Mouse (Mus musculus) intestine, postnatal 0 days (tissue): Measurements from ENCODE around the gene Calm4. TPM values are rescaled to one million over a fixed set of nuclear protein-coding genes. Genes with fewer than 3 reads are reported as not detected.
"Not testable (repeated sequence)": the region's sequence is repeated elsewhere in the genome, so short reads cannot be mapped to it uniquely, and the experiment has no call there.

ENCODE experiments used
- ATAC-seq: fragments of 200-750 bp; cut with Nextera tagmentation; 2 replicates; pipeline ENCODE4 v1.8.0; 2017; ENCODE audit warnings: mild to moderate bottlenecking, moderate TSS enrichment, moderate library complexity
- H3K27ac ChIP-seq: fragments of 300-500 bp; sonication (generic); 2 replicates; pipeline ENCODE4 v1.5.1; 2014; ENCODE audit warnings: mild to moderate bottlenecking, low read depth, low read length, moderate library complexity
- H3K27me3 ChIP-seq: fragments of 300-500 bp; sonication (generic); replicated peaks from 2 replicates; pipeline ENCODE4 v1.6.1; 2014; ENCODE audit warnings: low read length, mixed read lengths; ENCODE audit not compliant: control insufficient read depth, insufficient read depth
- H3K36me3 ChIP-seq: fragments of 300-500 bp; sonication (generic); 2 replicates; pipeline ENCODE4 v1.6.1; 2014; ENCODE audit warnings: mild to moderate bottlenecking, moderate library complexity; ENCODE audit not compliant: control insufficient read depth, insufficient read depth
- H3K4me1 ChIP-seq: fragments of 300-500 bp; sonication (generic); replicated peaks from 2 replicates; pipeline ENCODE4 v1.6.1; 2014; ENCODE audit warnings: antibody characterized with exemption, low read length, mixed read lengths; ENCODE audit not compliant: control insufficient read depth, insufficient read depth
- H3K4me2 ChIP-seq: fragments of 300-500 bp; sonication (generic); replicated peaks from 2 replicates; pipeline ENCODE4 v1.6.1; 2014; ENCODE audit warnings: low read depth, mild to moderate bottlenecking, moderate library complexity
- H3K4me3 ChIP-seq: fragments of 300-500 bp; sonication (generic); 2 replicates; pipeline ENCODE4 v1.5.1; 2014; ENCODE audit warnings: low read depth, low read length
- H3K9ac ChIP-seq: fragments of 300-500 bp; sonication (generic); 2 replicates; pipeline ENCODE4 v1.6.1; 2014; ENCODE audit warnings: mild to moderate bottlenecking, low read depth, low read length
- H3K9me3 ChIP-seq: fragments of 300-500 bp; sonication (generic); 2 replicates; pipeline ENCODE4 v1.6.1; 2016; ENCODE audit warnings: mixed run types; ENCODE audit not compliant: control insufficient read depth
- CTCF ChIP-seq: sonication (generic); IDR thresholded peaks from 2 replicates; pipeline ENCODE4 v1.5.1; 2016; ENCODE audit warnings: low read depth, mild to moderate bottlenecking, control low read depth, antibody characterized with exemption, moderate library complexity
- WGBS: fragments of 180-500 bp; shearing (Covaris S2); extraction: QIAGEN DNeasy Blood & Tissue Kit; methylation state at CpG from one replicate; pipeline ENCODE4 v1.1.7; 2014; 5-methylcytosine and 5-hydroxymethylcytosine counted together
- polyA plus RNA-seq: library from polyadenylated mRNA; unstranded; fragments of >200 nt; fragmentation: Nextera tagmentation; extraction: Ambion mirVana; gene quantifications from 2 replicates; pipeline ENCODE4 v1.2.1, GENCODE M21; 2015

Gene Calm4
- polyA plus RNA-seq: not detected in 2 replicates

DNA sequence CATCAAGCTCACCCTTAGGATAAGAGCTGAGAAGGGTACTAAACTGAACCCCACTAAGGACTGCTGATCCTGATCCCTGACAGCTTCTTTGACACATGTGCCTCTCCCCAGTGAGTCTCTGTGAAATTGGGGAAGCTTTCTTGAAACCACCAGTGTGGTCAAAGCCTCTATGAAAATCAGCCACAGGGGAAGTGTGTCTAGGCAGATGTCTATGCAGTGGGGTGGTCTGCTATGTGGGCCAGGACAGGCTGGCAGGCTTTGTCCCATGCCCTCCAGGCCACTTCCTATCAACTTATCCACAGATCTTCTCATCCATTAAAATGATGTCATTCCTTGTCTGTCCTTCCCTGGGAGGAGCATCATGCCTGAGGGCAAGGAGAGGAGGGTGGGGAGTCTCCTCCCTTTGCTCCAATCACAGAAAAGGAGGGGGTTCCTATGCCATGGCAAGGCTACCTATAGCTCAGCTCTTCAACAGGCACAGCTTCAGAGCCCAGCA, at the start of gene Calm4:
TSS of gene Calm4 (plus strand) at position 446 of the 496 bp plus-strand sequence.
- H3K4me3 ChIP-seq, H3K4me1 ChIP-seq, H3K36me3 ChIP-seq, H3K4me2 ChIP-seq, H3K9me3 ChIP-seq, H3K27ac ChIP-seq, ATAC-seq, H3K9ac ChIP-seq, H3K27me3 ChIP-seq: not testable (repeated sequence)

- Histone ChIP-seq H3K9me3 (no peaks in the 10 kb centered on the region), H3K9ac (no peak overlapping the region), H3K27ac (peak overlapping the region; percentile 73; the same call in 1 of the 2 replicates), H3K4me3 (no peak overlapping the region), H3K4me2 (no peak overlapping the region), H3K27me3 (no peaks in the 10 kb centered on the region), H3K4me1 (peaks cover 13% of the 10 kb centered on the region), H3K36me3 (no peaks in the 10 kb centered on the region)
- ATAC-seq: no peak
- 62% methylated on average over 2 of the region's 2 CpGs for WGBS
- TF ChIP-seq CTCF: no peak
These were observed 49.0 kb upstream of the Calm4 start for GRCm38 (mm10) chr13:3788588-3788987.

GRCm38 (mm10) chr13:3789531-3789930, 48.0 kb upstream of the Calm4 start:
- no peak overlapping the region for H3K27ac ChIP-seq
- no peak for ATAC-seq
- H3K9me3 ChIP-seq: no peaks in the 10 kb centered on the region
- no peak overlapping the region for H3K9ac ChIP-seq
- H3K4me2 ChIP-seq: no peak overlapping the region
- no peaks in the 10 kb centered on the region for H3K27me3 ChIP-seq
- H3K36me3 ChIP-seq: no peaks in the 10 kb centered on the region
- H3K4me3 ChIP-seq: no peak overlapping the region
- WGBS: 29% methylated on average over 2 of the region's 2 CpGs
- peaks cover 13% of the 10 kb centered on the region for H3K4me1 ChIP-seq
- no peak for TF ChIP-seq CTCF

GRCm38 (mm10) chr13:3796649-3797048, 40.9 kb upstream of the Calm4 start:
- Histone ChIP-seq H3K9ac (no peak overlapping the region), H3K36me3 (no peaks in the 10 kb centered on the region)
- WGBS: 58% methylated on average over 4 of the region's 4 CpGs

DNA sequence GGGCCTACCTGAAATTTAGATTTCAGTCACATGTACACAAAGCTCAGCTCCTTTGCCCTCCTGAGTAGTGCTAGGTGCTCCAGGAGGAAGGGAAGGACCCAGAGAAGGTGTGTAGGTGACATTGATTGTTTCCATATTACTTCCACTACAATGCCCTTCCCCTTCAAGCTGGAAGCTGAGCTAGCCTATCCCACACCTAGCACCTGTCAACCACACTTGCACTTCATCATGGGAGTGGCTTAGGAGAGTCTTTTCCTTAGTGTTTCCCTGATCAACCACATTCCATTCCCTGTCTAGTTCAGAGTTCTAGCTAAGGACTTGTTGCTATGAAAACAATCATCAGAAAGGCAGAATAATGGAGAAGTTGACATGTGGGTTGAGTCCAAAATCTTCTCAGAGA, 38.8 kb upstream of the Calm4 start:
- TF ChIP-seq CTCF: no peak
- Histone ChIP-seq H3K36me3 (no peaks in the 10 kb centered on the region), H3K27ac (no peak overlapping the region), H3K27me3 (no peaks in the 10 kb centered on the region), H3K4me1 (no peaks in the 10 kb centered on the region), H3K9me3 (no peaks in the 10 kb centered on the region), H3K9ac (no peak overlapping the region), H3K4me3 (no peak overlapping the region), H3K4me2 (no peak overlapping the region)
- ATAC-seq: no peak

More at GRCm38 (mm10) chr13:3796649-3797048, 40.9 kb upstream of the Calm4 start:
- H3K9me3 ChIP-seq: no peaks in the 10 kb centered on the region
- H3K4me1 ChIP-seq: no peaks in the 10 kb centered on the region
- no peak overlapping the region for H3K27ac ChIP-seq
- no peak for TF ChIP-seq CTCF
- no peak overlapping the region for H3K4me3 ChIP-seq
- ATAC-seq: no peak
- no peak overlapping the region for H3K4me2 ChIP-seq
- no peaks in the 10 kb centered on the region for H3K27me3 ChIP-seq

GRCm38 (mm10) chr13:3799386-3799785, 38.2 kb upstream of the Calm4 start:
- Histone ChIP-seq H3K4me3 (no peak overlapping the region), H3K27me3 (no peaks in the 10 kb centered on the region), H3K9ac (no peak overlapping the region), H3K36me3 (no peaks in the 10 kb centered on the region), H3K9me3 (no peaks in the 10 kb centered on the region), H3K27ac (no peak overlapping the region), H3K4me1 (no peaks in the 10 kb centered on the region), H3K4me2 (no peak overlapping the region)
- ATAC-seq: no peak
- 47% methylated on average over 3 of the region's 3 CpGs for WGBS
- no peak for TF ChIP-seq CTCF

GRCm38 (mm10) chr13:3804186-3804585, 33.4 kb upstream of the Calm4 start, which contains the start of gene Calml3:
TSS of gene Calml3 (minus strand) at chr13:3804316.
- Histone ChIP-seq H3K4me2 (no peak within 1 kb of the TSS), H3K36me3 (no peaks in the 10 kb centered on the region), H3K9me3 (no peaks in the 10 kb centered on the region), H3K27ac (no peak within 1 kb of the TSS), H3K4me1 (no peaks in the 10 kb centered on the region), H3K4me3 (no peak within 1 kb of the TSS), H3K27me3 (no peaks in the 10 kb centered on the region), H3K9ac (no peak within 1 kb of the TSS)
- TF ChIP-seq CTCF: no peak
- 88% methylated on average over 13 of the region's 13 CpGs for WGBS
- no peak for ATAC-seq
